Mouse (Mus musculus): ENCODE results near the gene A630023A22Rik.

DNA sequence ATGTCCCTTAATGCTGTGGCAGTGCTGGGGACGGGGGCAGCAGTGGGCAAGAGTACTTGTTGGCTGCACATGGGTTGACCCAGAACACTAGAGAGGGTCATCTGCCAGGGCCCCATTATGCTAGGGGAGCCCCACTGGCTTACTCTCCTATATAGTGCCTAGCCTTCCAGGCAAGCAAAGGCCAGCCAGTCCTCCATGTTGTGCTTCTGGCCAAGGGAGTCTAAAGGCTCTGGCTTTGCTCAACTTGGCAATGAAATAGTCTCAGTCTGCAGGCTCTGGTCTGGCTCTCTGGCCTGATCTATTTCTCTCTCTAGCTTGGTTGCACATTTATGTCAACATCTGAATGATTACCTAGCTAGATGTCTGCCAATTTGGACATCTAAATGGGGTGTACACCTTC, 9.7 kb downstream of the A630023A22Rik start:
- TF ChIP-seq CTCF (IDR thresholded peaks at IDR 0.05; ENCODE audit: low read depth, low read length) (no peak), POLR2A (IDR thresholded peaks at IDR 0.05; ENCODE audit: borderline replicate concordance, low read depth, low read length) (no peak)

Data from bone marrow macrophage, adult 2 months (primary cell).